Mouse (Mus musculus) forebrain, postnatal 0 days (tissue): ENCODE data around the gene Gm49361. TPM values are rescaled to one million over a fixed set of nuclear protein-coding genes. Genes with fewer than 3 reads are reported as not detected.
"Not testable (repeated sequence)": the region's sequence is repeated elsewhere in the genome, so short reads cannot be mapped to it uniquely, and the experiment has no call there.

ENCODE experiments used
- ATAC-seq: fragments of 200-750 bp; cut with Nextera tagmentation; 2 replicates; pipeline ENCODE4 v1.8.0; 2017; ENCODE audit warnings: mild to moderate bottlenecking, moderate library complexity
- DNase-seq: peaks from one replicate; pipeline ENCODE4 v3.0.0-alpha.2; 2015
- H3K27ac ChIP-seq: fragments of 300-500 bp; sonication (generic); 2 replicates; pipeline ENCODE4 v1.5.1; 2014; ENCODE audit warnings: low read depth, mild to moderate bottlenecking, antibody characterized with exemption, low read length, moderate library complexity, mixed read lengths
- H3K27me3 ChIP-seq: fragments of 300-500 bp; sonication (generic); 2 replicates; pipeline ENCODE4 v1.6.1; 2014; ENCODE audit warnings: mild to moderate bottlenecking, low read length, mixed read lengths; ENCODE audit not compliant: insufficient read depth
- H3K36me3 ChIP-seq: fragments of 300-500 bp; sonication (generic); 2 replicates; pipeline ENCODE4 v1.6.1; 2014; ENCODE audit warnings: mild to moderate bottlenecking, moderate library complexity; ENCODE audit not compliant: insufficient read depth
- H3K4me1 ChIP-seq: fragments of 300-500 bp; sonication (generic); 2 replicates; pipeline ENCODE4 v1.6.1; 2014; ENCODE audit warnings: antibody characterized with exemption; ENCODE audit not compliant: insufficient read depth
- H3K4me2 ChIP-seq: fragments of 300-500 bp; sonication (generic); 2 replicates; pipeline ENCODE4 v1.6.1; 2014; ENCODE audit warnings: low read depth, mild to moderate bottlenecking, moderate library complexity
- H3K4me3 ChIP-seq: fragments of 300-500 bp; sonication (generic); 2 replicates; pipeline ENCODE4 v1.5.1; 2014; ENCODE audit warnings: low read depth, low read length, mixed read lengths
- H3K9ac ChIP-seq: fragments of 300-500 bp; sonication (generic); 2 replicates; pipeline ENCODE4 v1.6.1; 2014; ENCODE audit warnings: mild to moderate bottlenecking
- H3K9me3 ChIP-seq: fragments of 300-500 bp; sonication (generic); 2 replicates; pipeline ENCODE4 v1.6.1; 2016; ENCODE audit warnings: low read length
- CTCF ChIP-seq: sonication (generic); IDR thresholded peaks from 2 replicates; pipeline ENCODE4 v1.5.1; 2016; ENCODE audit warnings: antibody characterized with exemption, control low read depth, low read depth
- WGBS: fragments of 180-500 bp; shearing (Covaris S2); extraction: QIAGEN DNeasy Blood & Tissue Kit; methylation state at CpG from one replicate; pipeline ENCODE4 v1.1.7; 2014; 5-methylcytosine and 5-hydroxymethylcytosine counted together
- polyA plus RNA-seq: library from polyadenylated mRNA; unstranded; fragments of >200 nt; fragmentation: Nextera tagmentation; extraction: Ambion mirVana; gene quantifications from 2 replicates; pipeline ENCODE4 v1.2.1, GENCODE M21; 2015
- total RNA-seq: library from RNA; depleted of rRNA; stranded (reverse); fragments of >200 nt; gene quantifications from 2 replicates; pipeline ENCODE4 v1.2.3, GENCODE M21; 2014

The Gm49361 gene
- total and polyA plus RNA-seq, 2 experiments from 2014 or later: not detected

DNA sequence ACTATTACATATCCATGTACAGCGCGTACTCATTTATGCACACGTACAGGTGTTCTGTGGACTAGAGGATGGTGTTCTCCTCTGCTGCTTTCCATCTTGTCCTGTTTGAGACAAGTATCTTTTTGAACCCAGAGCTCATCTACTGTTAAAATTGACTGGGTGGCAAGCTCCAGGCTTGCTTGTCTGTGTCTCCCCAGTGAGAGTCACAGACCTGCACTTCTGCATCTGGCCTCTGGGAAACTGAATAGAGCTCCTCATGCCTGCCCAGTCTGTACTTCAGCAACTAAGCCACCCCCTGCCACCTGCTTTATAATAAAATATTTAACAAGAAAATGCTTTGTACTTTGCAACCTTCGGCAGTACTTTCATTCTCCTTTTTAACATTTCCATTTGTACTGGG, 87.6 kb downstream of the Gm49361 start:
- Histone ChIP-seq H3K4me2 (no peak overlapping the region), H3K27me3 (no peaks in the 10 kb centered on the region), H3K4me3 (no peak overlapping the region), H3K9me3 (no peaks in the 10 kb centered on the region), H3K36me3 (no peaks in the 10 kb centered on the region), H3K9ac (no peak overlapping the region), H3K27ac (no peak overlapping the region), H3K4me1 (no peaks in the 10 kb centered on the region)
- WGBS: 96% methylated on average over 4 of the region's 4 CpGs
- ATAC-seq (no peak), DNase-seq (no peak)
- 0 out of 2 replicates have a peak, but pooled peaks have one; percentile 19 for TF ChIP-seq CTCF

- Histone ChIP-seq H3K4me2 (no peak overlapping the region), H3K4me1 (no peaks in the 10 kb centered on the region), H3K9me3 (no peaks in the 10 kb centered on the region), H3K27me3 (no peaks in the 10 kb centered on the region), H3K36me3 (no peaks in the 10 kb centered on the region), H3K4me3 (no peak overlapping the region), H3K9ac (no peak overlapping the region), H3K27ac (no peak overlapping the region)
- DNase-seq: no peak
- no peak for TF ChIP-seq CTCF
- 100% methylated on average over 2 of the region's 2 CpGs for WGBS
- no peak for ATAC-seq
Observed at GRCm38 (mm10) chr14:57657500-57657899, 88.4 kb downstream of the Gm49361 start.

DNA sequence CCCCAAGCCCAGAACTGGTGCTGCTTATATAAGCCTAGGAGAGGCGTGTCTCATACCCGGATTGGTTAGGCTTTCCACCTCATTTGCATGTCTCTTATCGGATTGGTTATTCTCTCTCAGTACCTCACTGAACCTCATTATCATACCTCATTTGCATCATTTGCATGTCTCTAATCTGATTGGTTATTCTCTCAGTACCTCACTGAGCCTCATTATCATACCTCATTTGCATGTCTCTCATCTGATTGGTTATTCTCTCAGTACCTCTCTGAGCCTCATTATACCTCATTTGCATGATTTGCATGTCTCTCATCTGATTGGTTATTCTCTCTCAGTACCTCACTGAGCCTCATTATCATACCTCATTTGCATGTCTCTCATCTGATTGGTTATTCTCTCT, 89.4 kb downstream of the Gm49361 start:
- not testable (repeated sequence) for H3K4me3 ChIP-seq, H3K36me3 ChIP-seq, H3K4me1 ChIP-seq, H3K4me2 ChIP-seq, ATAC-seq, H3K9ac ChIP-seq, H3K9me3 ChIP-seq, H3K27me3 ChIP-seq, DNase-seq, H3K27ac ChIP-seq
- 90% methylated on average over 3 of the region's 3 CpGs for WGBS

DNA sequence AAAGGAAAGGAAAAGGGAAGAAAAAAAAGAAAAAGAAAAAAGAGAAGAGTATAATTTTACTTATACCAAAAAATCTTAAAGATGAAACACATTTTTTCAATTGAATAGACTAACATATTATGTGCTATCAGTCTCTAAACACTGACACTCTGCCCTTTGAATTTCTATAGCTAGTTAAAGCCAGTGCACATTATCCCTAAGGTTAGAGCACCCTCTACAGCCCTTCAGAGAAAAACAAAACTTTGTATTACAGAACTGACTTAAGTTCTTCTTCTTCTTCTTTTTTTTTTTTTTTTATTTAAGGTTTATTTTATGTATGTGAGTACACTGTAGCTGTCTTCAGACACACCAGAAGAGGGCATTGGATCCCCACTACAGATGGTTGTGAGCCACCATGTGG, 96.4 kb downstream of the Gm49361 start:
- ATAC-seq: no peak
- 0 out of 2 replicates have a peak, but pooled peaks cover 2% of the 10 kb centered on the region for H3K36me3 ChIP-seq
- H3K9me3 ChIP-seq: no peaks in the 10 kb centered on the region
- no peak overlapping the region for H3K4me2 ChIP-seq
- H3K9ac ChIP-seq: no peak overlapping the region
- TF ChIP-seq CTCF: peak; percentile 34; the same call in 1 of the 2 replicates
- no peak overlapping the region for H3K27ac ChIP-seq
- H3K4me3 ChIP-seq: no peak overlapping the region
- no peak for DNase-seq
- H3K27me3 ChIP-seq: no peaks in the 10 kb centered on the region
- no peaks in the 10 kb centered on the region for H3K4me1 ChIP-seq

DNA sequence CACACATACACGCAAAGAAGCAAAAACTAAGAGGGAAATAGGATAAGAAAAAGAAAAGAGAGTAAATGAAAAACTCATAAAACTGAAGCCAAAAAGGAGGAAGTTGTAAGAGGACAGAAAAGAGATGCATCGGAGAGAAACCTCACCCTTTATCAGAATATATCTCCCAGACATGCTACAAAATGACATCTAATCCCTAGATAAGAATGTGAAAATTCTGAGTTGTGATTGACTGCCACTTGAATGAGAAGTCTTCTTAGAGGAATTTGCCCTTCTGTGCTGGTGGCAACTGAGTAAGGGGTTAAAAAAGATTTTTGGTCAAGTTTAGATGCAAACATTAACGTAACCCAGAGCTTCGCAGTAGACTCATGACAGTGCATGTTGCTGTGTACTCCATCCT, 99.7 kb downstream of the Gm49361 start:
- 95% methylated on average over 4 of the region's 4 CpGs for WGBS
- ATAC-seq: no peak

GRCm38 (mm10) chr14:57639153-57639552, 106.8 kb downstream of the Gm49361 start:
- Histone ChIP-seq H3K36me3 (no peaks in the 10 kb centered on the region), H3K4me1 (no peaks in the 10 kb centered on the region), H3K27ac (no peak overlapping the region), H3K9ac (no peak overlapping the region), H3K4me3 (no peak overlapping the region), H3K27me3 (no peaks in the 10 kb centered on the region), H3K4me2 (no peak overlapping the region), H3K9me3 (no peaks in the 10 kb centered on the region)
- WGBS: 97% methylated on average over 3 of the region's 3 CpGs
- ATAC-seq (no peak), DNase-seq (no peak)
- TF ChIP-seq CTCF: no peak

More for the DNA sequence above, 99.7 kb downstream of the Gm49361 start:
- no peak overlapping the region for H3K9ac ChIP-seq
- no peaks in the 10 kb centered on the region for H3K27me3 ChIP-seq
- no peak for DNase-seq
- no peaks in the 10 kb centered on the region for H3K4me1 ChIP-seq
- H3K27ac ChIP-seq: no peak overlapping the region
- H3K4me2 ChIP-seq: no peak overlapping the region
- 0 out of 2 replicates have a peak, but pooled peaks cover 2% of the 10 kb centered on the region for H3K36me3 ChIP-seq
- H3K4me3 ChIP-seq: no peak overlapping the region
- no peak for TF ChIP-seq CTCF
- no peaks in the 10 kb centered on the region for H3K9me3 ChIP-seq

DNA sequence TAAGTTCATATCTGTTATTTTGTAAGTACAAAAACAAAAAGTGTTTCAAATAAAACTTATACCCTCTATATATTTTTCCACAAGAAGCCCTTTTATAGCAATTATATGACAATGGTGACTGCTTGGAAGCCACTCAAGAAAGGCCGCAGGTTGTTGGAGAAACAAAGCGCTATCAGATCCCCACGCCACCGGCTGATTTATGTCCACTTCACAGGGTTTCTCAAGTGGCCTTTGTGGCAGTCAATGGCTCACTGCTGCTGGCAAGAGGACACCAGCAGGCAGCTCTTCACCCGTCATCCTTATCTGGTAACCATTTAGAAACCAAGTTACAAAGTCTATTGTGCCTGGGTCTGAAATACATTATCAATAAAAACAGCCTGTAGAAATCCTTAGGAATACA, 111.8 kb downstream of the Gm49361 start:
- Histone ChIP-seq H3K9me3 (no peaks in the 10 kb centered on the region), H3K27me3 (no peaks in the 10 kb centered on the region), H3K9ac (no peak overlapping the region), H3K36me3 (no peaks in the 10 kb centered on the region), H3K4me1 (no peaks in the 10 kb centered on the region), H3K27ac (no peak overlapping the region), H3K4me2 (no peak overlapping the region), H3K4me3 (no peak overlapping the region)
- ATAC-seq (no peak), DNase-seq (no peak)
- TF ChIP-seq CTCF: no peak
- WGBS: 45% methylated on average over 5 of the region's 5 CpGs

- DNase-seq (no peak), ATAC-seq (no peak)
- TF ChIP-seq CTCF: no peak
- H3K36me3 ChIP-seq: 0 out of 2 replicates have a peak, but pooled peaks cover 2% of the 10 kb centered on the region
- H3K4me3 ChIP-seq: no peak overlapping the region
- no peak overlapping the region for H3K27ac ChIP-seq
- H3K4me1 ChIP-seq: no peaks in the 10 kb centered on the region
- no peaks in the 10 kb centered on the region for H3K27me3 ChIP-seq
- no peaks in the 10 kb centered on the region for H3K9me3 ChIP-seq
- WGBS: 69% methylated on average over 4 of the region's 4 CpGs
- no peak overlapping the region for H3K4me2 ChIP-seq
- no peak overlapping the region for H3K9ac ChIP-seq
Observed at GRCm38 (mm10) chr14:57629595-57629994, 116.3 kb downstream of the Gm49361 start.
